Mouse (Mus musculus) forebrain, embryonic 12.5 days (tissue): ENCODE data around the gene Olfr1098. TPM values are rescaled to one million over a fixed set of nuclear protein-coding genes. Genes with fewer than 3 reads are reported as not detected.

Source experiments
- ATAC-seq: fragments of 200-750 bp; cut with Nextera tagmentation; 2 replicates; pipeline ENCODE4 v1.8.0; 2017; ENCODE audit warnings: moderate TSS enrichment; ENCODE audit not compliant: low FRiP score
- H3K27ac ChIP-seq: fragments of 300-500 bp; sonication (generic); 2 replicates; pipeline ENCODE4 v1.5.1; 2016; ENCODE audit warnings: mild to moderate bottlenecking
- H3K27me3 ChIP-seq: fragments of 300-500 bp; sonication (generic); 2 replicates; pipeline ENCODE4 v1.6.1; 2016; ENCODE audit warnings: mild to moderate bottlenecking
- H3K36me3 ChIP-seq: fragments of 300-500 bp; sonication (generic); replicated peaks from 2 replicates; pipeline ENCODE4 v1.6.1; 2016; ENCODE audit warnings: mild to moderate bottlenecking
- H3K4me1 ChIP-seq: fragments of 300-500 bp; sonication (generic); 2 replicates; pipeline ENCODE4 v1.6.1; 2016
- H3K4me2 ChIP-seq: fragments of 300-500 bp; sonication (generic); 2 replicates; pipeline ENCODE4 v1.6.1; 2016; ENCODE audit warnings: mild to moderate bottlenecking, moderate library complexity
- H3K4me3 ChIP-seq: fragments of 300-500 bp; sonication (generic); replicated peaks from 2 replicates; pipeline ENCODE4 v1.5.1; 2016; ENCODE audit warnings: mild to moderate bottlenecking
- H3K9ac ChIP-seq: fragments of 300-500 bp; sonication (generic); 2 replicates; pipeline ENCODE4 v1.6.1; 2016; ENCODE audit warnings: mild to moderate bottlenecking
- H3K9me3 ChIP-seq: fragments of 300-500 bp; sonication (generic); 2 replicates; pipeline ENCODE4 v1.6.1; 2016
- WGBS: fragments of 180-500 bp; shearing (Covaris S2); methylation state at CpG from one replicate; pipeline ENCODE4 v1.1.7; 2016; 5-methylcytosine and 5-hydroxymethylcytosine counted together
- polyA plus RNA-seq: library from polyadenylated mRNA; unstranded; fragments of >200 nt; fragmentation: Nextera tagmentation; extraction: Ambion mirVana; gene quantifications from 2 replicates; pipeline ENCODE4 v1.2.1, GENCODE M21; 2016

Gene Olfr1098
- polyA plus RNA-seq, result not detected in 2 replicates

- H3K36me3 ChIP-seq, result no peaks in the 10 kb centered on the region
- H3K9ac ChIP-seq, result no peak within 1 kb of the TSS
- no peak for ATAC-seq
- H3K27me3 ChIP-seq, result no peaks in the 10 kb centered on the region
- H3K9me3 ChIP-seq, result no peaks in the 10 kb centered on the region
- WGBS, result 96% methylated on average over 1 of the region's 1 CpGs
- no peak within 1 kb of the TSS for H3K4me2 ChIP-seq
- H3K4me3 ChIP-seq, result no peak within 1 kb of the TSS
- no peaks in the 10 kb centered on the region for H3K4me1 ChIP-seq
- H3K27ac ChIP-seq, result no peak within 1 kb of the TSS
Measured at GRCm38 (mm10) chr2:86924445-86924844, at the start of gene Olfr1098. Olfr1098 (minus strand) TSS chr2:86924545.

GRCm38 (mm10) chr2:86960593-86960992 is 36.2 kb upstream of the Olfr1098 start, which contains the start of gene Olfr1099:
Olfr1099 (minus strand) TSS chr2:86960693.
- no peak for ATAC-seq
- Histone ChIP-seq H3K36me3 (no peaks in the 10 kb centered on the region), H3K9ac (no peak within 1 kb of the TSS), H3K4me3 (no peak within 1 kb of the TSS), H3K4me2 (no peak within 1 kb of the TSS), H3K27ac (no peak within 1 kb of the TSS), H3K27me3 (no peaks in the 10 kb centered on the region), H3K9me3 (no peaks in the 10 kb centered on the region), H3K4me1 (no peaks in the 10 kb centered on the region)
- 85% methylated on average over 1 of the region's 1 CpGs for WGBS

DNA sequence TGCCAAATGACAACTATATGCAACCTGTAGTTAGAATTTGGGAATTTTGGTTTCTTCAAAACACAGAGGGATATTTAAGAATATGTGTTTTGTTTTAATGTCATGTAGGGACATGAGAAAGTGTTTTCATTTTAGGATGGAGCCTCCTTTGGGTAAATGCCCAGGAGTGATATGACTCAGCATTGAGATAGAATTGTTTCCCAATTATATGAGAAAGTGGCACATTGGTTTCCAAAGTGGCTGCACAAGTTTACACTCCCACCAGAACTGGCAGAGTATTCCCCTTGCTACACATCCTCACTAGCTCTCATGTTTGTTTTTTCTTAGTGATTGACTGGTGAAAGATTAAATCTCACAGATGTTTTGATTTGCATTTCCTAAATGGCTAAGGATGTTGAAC is 2.2 kb upstream of the Olfr1098 start:
- no peaks in the 10 kb centered on the region for H3K9me3 ChIP-seq
- H3K4me2 ChIP-seq, result no peak overlapping the region
- H3K4me1 ChIP-seq, result no peaks in the 10 kb centered on the region
- H3K9ac ChIP-seq, result no peak overlapping the region
- H3K27ac ChIP-seq, result no peak overlapping the region
- H3K4me3 ChIP-seq, result no peak overlapping the region
- H3K27me3 ChIP-seq, result no peaks in the 10 kb centered on the region
- H3K36me3 ChIP-seq, result no peaks in the 10 kb centered on the region
- no peak for ATAC-seq

DNA sequence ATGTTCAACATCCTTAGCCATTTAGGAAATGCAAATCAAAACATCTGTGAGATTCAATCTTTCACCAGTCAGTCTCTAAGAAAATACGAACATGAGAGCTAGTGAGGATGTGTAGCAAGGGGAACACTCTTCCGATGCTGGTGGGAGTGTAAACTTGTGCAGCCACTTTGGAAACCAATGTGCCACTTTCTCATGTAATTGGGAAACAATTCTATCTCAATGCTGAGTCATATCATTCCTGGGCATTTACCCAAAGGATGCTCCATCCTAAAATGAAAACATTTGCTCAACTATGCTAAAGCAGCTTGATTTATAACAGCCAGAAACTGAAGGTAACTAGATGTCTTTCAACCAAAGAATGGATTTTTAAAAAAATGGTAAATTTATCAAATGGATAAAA is 18.7 kb downstream of the Olfr1098 start:
- H3K9me3 ChIP-seq, result no peaks in the 10 kb centered on the region
- H3K4me1 ChIP-seq, result no peaks in the 10 kb centered on the region
- no peaks in the 10 kb centered on the region for H3K27me3 ChIP-seq
- H3K9ac ChIP-seq, result no peak overlapping the region
- 92% methylated on average over 2 of the region's 2 CpGs for WGBS
- H3K36me3 ChIP-seq, result no peaks in the 10 kb centered on the region
- no peak overlapping the region for H3K27ac ChIP-seq
- H3K4me3 ChIP-seq, result no peak overlapping the region
- no peak for ATAC-seq
- no peak overlapping the region for H3K4me2 ChIP-seq

DNA sequence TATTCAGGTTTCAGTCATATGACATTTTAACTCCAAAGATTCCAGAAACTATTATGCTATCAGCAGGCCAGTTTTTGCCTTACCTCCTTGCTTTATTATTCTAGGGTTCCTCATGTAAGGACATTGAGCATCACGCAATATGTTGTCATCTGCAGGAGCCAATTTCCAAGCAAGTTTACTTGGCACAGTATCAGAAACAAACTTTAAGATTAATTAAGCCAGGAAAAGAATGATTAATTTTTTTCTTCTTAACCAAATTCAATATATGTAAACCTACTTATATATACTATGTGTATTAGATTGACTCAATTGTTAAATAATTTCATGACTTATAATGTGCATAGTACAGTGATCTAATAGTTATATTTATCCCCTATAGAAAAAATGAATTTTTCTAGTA is 32.2 kb downstream of the Olfr1098 start, which contains the start of gene Olfr1097:
Gene Olfr1097, minus strand, starts transcription at position 101 of the 400 bp plus-strand sequence.
- no peak within 1 kb of the TSS for H3K9ac ChIP-seq
- WGBS, result 92% methylated on average over 1 of the region's 1 CpGs

GRCm38 (mm10) chr2:86874702-86875101 is 49.6 kb downstream of the Olfr1098 start, which contains the start of gene Gm13723:
Gm13723 (minus strand) TSS chr2:86874802.
- Histone ChIP-seq H3K36me3 (no peaks in the 10 kb centered on the region), H3K27me3 (no peaks in the 10 kb centered on the region), H3K4me2 (no peak within 1 kb of the TSS), H3K9me3 (no peaks in the 10 kb centered on the region), H3K4me1 (no peaks in the 10 kb centered on the region), H3K9ac (no peak within 1 kb of the TSS), H3K27ac (no peak within 1 kb of the TSS), H3K4me3 (no peak within 1 kb of the TSS)
- ATAC-seq, result no peak
- 82% methylated on average over 1 of the region's 1 CpGs for WGBS

More for the DNA sequence above, 32.2 kb downstream of the Olfr1098 start, which contains the start of gene Olfr1097:
- no peaks in the 10 kb centered on the region for H3K9me3 ChIP-seq
- ATAC-seq, result no peak
- H3K4me3 ChIP-seq, result no peak within 1 kb of the TSS
- H3K4me2 ChIP-seq, result no peak within 1 kb of the TSS
- H3K4me1 ChIP-seq, result no peaks in the 10 kb centered on the region
- H3K36me3 ChIP-seq, result no peaks in the 10 kb centered on the region
- no peak within 1 kb of the TSS for H3K27ac ChIP-seq
- H3K27me3 ChIP-seq, result no peaks in the 10 kb centered on the region

Other genes with a start within 250 kb of the Olfr1098 start
- not detected in 2 replicates for gene Olfr1086, start 244.5 kb downstream of the Olfr1098 start, polyA plus RNA-seq
- not detected in 2 replicates for gene Olfr1087, start 226.2 kb downstream of the Olfr1098 start, polyA plus RNA-seq
- gene Olfr1089, start 190.8 kb downstream of the Olfr1098 start, polyA plus RNA-seq, result not detected in 2 replicates
- gene Olfr1090, start 165.6 kb downstream of the Olfr1098 start, polyA plus RNA-seq, result not detected in 2 replicates
- not detected in 2 replicates for gene Olfr1093, start 142.1 kb downstream of the Olfr1098 start, polyA plus RNA-seq
- not detected in 2 replicates for gene Olfr141, start 114.5 kb downstream of the Olfr1098 start, polyA plus RNA-seq
- gene Olfr1094, start 99.9 kb downstream of the Olfr1098 start, polyA plus RNA-seq, result not detected in 2 replicates
- gene Olfr1095, start 72.8 kb downstream of the Olfr1098 start, polyA plus RNA-seq, result not detected in 2 replicates
- not detected in 2 replicates for gene Gm13723, start 49.7 kb downstream of the Olfr1098 start, polyA plus RNA-seq
- gene Olfr1097, start 32.3 kb downstream of the Olfr1098 start, polyA plus RNA-seq, result not detected in 2 replicates
- gene Olfr1099, start 36.1 kb upstream of the Olfr1098 start, polyA plus RNA-seq, result not detected in 2 replicates
- not detected in 2 replicates for gene Olfr1100, start 55.4 kb upstream of the Olfr1098 start, polyA plus RNA-seq
- not detected in 2 replicates for gene Olfr1101, start 66.7 kb upstream of the Olfr1098 start, polyA plus RNA-seq
- gene Olfr1102, start 73.9 kb upstream of the Olfr1098 start, polyA plus RNA-seq, result not detected in 2 replicates
- not detected in 2 replicates for gene Olfr1104, start 102.5 kb upstream of the Olfr1098 start, polyA plus RNA-seq
- not detected in 2 replicates for gene Olfr1105, start 112.0 kb upstream of the Olfr1098 start, polyA plus RNA-seq
- gene Olfr1106, start 127.7 kb upstream of the Olfr1098 start, polyA plus RNA-seq, result not detected in 2 replicates
- gene Olfr1107, start 151.3 kb upstream of the Olfr1098 start, polyA plus RNA-seq, result not detected in 2 replicates
- gene Olfr1109, start 171.5 kb upstream of the Olfr1098 start, polyA plus RNA-seq, result not detected in 2 replicates
- not detected in 2 replicates for gene Olfr259, start 190.0 kb upstream of the Olfr1098 start, polyA plus RNA-seq
- not detected in 2 replicates for gene Olfr1110, start 215.8 kb upstream of the Olfr1098 start, polyA plus RNA-seq
- not detected in 2 replicates for gene Olfr1111, start 228.1 kb upstream of the Olfr1098 start, polyA plus RNA-seq